Mouse (Mus musculus) heart, postnatal 36 days (tissue): Measurements from ENCODE around the gene Itga8. TPM values are rescaled to one million over a fixed set of nuclear protein-coding genes. Genes with fewer than 3 reads are reported as not detected.

Source experiments
- DNase-seq, 2 experiments: peaks; one replicate each; pipeline ENCODE4 v3.0.0; 2021 to 2022
- intact Hi-C: fragments of 180-260 bp; cut with DNase I; formaldehyde crosslinking; loops from one replicate; pipeline ENCODE4 v1.15.1; 2025
- total RNA-seq, 2 experiments: library from RNA; stranded (reverse); gene quantifications; 2 replicates each; pipeline ENCODE4 v1.2.3; 2021

The Itga8 gene
- total RNA-seq, 2 experiments from 2014 or later = 5.9 to 6.8 TPM

DNA sequence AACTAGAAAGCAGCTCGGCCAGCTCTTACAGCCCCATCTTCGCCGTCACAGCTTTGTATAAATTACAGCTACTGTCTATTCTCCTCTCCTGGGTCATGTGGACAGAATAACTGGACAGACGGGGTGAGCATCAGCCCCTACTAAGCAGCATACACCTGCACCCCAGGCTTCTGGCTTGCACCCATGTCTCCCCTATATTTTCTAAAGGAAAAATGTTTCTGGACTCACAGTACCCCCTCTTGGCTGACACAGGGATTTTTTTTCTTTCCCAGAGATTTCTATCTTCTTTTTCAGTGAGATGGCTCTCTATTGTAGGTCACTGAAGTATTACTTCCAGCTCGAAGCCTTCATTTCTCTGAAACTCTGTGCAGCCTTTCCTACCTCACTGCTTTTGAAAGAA lies 4.4 kb downstream of the Itga8 start:
- intact Hi-C loops = no loop called here
- no peak for DNase-seq

DNA sequence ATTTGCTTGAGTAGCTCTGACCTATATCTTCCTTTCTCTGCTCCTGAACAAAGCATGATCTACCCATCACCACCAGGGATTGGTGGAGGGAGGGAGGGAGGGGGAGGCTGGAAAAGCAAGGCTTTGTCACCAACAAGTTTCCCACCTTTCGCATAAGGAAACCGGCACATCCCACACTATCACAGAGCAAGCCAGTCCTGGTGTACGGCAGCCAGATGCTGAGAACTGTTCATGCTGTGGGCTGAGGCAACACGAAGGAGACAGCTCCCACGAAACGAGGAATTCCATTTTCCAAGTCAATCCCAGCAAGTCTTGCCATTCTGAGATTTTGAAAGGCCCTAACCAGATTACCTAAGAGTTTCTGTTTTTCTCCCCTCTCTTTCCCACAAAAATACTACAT lies 6.6 kb downstream of the Itga8 start:
- intact Hi-C loops = no loop called here
- DNase-seq = no peak

DNA sequence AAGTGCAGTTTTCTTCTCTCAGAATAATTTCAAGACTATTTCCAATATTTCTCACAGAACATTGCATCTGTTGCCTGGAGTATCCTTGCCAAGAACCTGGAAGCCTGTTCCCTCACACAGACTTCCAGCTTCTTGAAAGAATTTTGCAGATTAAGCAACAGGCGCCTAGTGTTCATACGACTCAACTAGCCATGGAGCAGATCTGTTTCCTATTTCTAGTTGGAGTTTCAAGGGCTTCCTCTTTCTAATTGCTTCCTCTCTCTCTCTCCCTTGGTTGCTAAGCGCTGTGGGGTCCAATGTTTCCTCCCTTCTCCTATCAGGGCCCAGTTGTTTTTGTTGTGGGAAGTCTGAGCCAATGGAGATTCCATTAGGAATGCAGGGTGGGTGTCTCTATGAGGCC lies 7.7 kb downstream of the Itga8 start:
- intact Hi-C loops = loop anchor here (5.0 kb wide), 1 partner anchor 137 kb away; no protein-coding TSS in a partner anchor
- peak in 1 of 2 experiments; percentile 18 for DNase-seq

DNA sequence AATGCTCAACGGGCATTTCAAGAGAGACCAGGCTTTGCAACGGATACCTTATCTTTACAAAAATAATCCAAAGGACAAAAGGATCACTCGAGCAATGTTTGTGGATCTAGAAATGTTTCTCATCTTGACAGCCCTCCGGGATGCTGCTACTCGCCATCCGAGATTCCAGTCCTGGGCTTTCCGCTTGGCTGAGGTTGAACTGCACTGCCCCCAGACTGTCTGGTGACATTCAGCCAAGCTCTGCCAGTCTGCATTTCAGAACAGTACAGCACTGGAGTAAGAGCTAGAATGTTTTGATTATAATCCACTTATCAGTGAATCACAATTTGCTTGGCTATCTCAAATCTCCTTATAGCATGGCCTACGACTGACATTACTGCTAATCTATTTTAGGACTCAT lies 8.3 kb downstream of the Itga8 start:
- DNase-seq = no peak
- intact Hi-C loops = loop anchor here (5.0 kb wide), 1 partner anchor 136 kb away; no protein-coding TSS in a partner anchor

DNA sequence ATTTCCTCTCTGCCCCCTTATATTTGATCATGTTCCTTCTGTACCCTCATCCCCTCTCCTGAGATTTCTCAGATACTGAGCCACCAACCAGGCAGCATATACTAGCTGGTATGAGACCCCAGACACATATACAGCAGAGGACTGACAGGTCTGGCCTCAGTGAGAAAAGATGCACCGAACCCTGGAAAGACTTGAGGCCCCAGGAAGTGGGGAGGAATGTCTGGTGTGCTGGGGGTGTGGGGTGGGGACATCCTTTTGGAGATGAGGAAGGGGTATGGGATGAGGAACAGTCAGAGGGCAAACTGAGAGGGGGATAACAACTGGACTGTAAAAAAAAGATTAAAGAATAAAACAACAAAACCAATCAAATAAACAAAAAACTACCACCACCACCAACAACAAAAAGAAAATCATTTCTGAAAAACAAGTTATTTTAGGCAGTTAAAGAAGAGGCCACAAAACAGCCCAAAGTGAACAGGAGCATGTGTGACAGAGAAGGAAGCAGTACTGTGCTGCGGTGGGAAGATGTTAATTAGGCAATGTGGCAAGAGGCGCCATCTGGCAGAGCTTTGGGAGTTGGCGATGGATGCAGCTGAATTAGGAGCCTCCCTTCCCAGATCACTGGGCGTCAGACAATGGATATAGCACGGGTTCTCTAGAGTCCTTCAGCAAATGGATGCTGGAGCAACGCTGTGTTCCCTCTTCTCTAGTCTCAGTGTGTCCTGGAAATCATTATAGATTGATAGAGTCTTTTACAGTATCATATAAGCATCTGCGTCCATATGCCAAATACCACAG lies 9.5 kb downstream of the Itga8 start:
- no peak for DNase-seq
- intact Hi-C loops = loop anchor here (5.0 kb wide), 1 partner anchor 135 kb away; no protein-coding TSS in a partner anchor

DNA sequence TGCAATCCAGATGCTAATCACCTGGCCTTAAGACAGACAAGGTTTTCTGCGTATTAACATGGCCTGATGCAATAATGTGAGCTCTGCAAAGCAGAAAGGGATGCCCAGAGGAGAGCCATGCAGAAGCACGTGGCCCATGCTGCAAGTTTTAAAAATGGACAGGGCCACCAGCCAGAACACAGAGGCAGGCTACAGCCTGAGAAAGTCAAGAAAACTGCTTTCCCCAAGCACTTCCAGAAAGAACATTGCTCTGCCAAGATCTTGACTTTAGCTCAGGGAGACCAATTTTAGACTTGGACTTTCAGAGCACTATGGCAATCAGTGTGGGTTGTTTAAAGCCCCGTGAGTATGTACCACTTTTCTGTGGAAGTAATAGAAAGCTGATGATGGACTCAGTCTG lies 11.5 kb downstream of the Itga8 start:
- intact Hi-C loops = loop anchor here (5.0 kb wide), 1 partner anchor 133 kb away; no protein-coding TSS in a partner anchor
- peak in 1 of 2 experiments; percentile 11 for DNase-seq

DNA sequence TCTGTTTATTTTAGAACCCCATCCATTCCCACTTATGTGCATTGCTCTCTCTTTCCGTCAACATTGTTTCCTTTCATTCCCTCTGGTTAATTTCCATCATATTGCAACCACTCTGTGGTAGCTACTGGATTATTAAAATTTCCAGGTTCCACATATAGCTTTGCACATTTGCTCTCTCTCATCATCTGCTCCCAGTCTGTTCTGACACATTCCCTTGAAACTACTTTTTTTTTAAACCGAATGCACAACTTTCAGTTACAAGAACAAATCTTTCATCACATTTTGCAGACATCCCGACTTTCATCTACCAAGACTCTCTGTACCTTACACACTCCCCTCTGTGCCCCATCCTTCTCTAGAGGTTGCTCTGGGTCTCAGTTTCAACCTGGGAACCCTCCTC lies 13.9 kb downstream of the Itga8 start:
- intact Hi-C loops = no loop called here
- DNase-seq = no peak

DNA sequence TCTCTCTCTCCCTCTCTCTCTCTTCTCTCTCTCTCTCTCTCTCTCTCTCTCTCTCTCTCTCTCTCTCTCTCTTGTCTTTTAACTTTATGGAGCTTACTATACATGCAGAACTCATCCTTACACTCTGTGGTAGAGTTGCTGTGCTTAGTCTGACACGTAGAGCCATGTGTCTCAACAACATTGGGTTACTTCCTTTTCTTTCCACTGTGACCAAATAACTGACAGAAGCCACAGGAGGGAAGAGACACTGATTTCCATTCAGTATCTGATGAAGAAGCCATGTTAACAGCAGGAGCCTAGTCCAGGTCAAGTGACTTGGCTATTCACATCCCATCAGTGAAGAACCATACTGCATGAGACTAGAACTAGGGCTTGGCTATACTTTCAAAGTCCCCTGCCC lies 21.1 kb downstream of the Itga8 start:
- DNase-seq = no peak
- intact Hi-C loops = no loop called here

DNA sequence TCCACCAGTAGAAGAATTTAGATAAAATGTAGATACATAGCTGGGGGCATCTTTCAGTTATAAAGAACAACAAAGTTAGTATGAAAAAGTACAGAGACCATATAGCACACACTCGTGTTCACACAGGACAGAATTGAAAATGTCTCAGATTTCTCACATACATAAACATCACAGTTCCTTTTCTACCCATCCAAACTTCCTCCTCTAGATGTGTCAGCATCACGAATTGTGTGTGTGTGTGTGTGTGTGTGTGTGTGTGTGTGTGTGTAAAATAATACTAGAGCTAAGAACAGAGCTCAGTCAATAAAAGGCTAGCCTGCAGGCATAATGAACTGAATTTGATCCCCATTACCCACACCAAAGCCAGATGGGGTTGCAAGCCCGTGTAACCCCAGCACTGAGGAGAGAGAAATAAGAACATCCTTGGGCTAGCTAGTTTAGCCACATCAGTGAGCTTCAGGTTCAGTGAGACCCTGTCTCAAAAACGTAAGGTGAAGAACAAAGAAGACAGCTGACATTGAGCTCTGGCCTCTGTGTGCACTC lies 22.6 kb downstream of the Itga8 start:
- intact Hi-C loops = no loop called here
- no peak for DNase-seq

DNA sequence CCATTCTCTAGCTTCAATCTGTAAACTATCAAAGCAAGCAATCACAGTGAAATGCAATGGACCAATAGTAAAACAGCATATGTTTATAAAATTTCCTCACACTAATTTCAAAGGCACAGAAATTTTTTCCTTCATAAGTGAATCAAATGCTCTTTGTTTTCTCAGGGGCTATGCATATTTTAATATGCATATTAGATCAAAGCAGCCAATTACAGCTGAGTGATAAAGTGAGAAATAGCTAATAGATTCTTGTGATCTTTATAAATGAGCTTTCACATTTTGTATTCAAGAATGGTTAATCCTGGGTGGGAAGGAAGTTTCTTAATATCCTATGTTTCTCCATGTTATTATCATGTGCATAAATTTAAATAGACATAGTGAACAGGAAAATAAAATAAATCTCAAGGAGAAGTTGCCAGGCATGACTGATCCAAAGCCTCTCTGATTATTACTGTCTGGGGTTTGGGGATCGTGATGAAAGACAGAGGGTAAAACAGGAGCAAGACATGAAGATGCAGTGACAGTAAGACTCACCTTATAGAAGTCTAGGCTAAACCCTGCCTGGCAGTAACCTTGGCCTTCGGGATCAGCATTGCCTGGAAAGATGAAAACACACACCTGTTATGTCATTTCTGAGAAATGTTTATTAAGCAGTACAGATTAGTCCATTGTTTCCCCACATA lies 44.9 kb downstream of the Itga8 start:
- no peak for DNase-seq
- intact Hi-C loops = no loop called here

DNA sequence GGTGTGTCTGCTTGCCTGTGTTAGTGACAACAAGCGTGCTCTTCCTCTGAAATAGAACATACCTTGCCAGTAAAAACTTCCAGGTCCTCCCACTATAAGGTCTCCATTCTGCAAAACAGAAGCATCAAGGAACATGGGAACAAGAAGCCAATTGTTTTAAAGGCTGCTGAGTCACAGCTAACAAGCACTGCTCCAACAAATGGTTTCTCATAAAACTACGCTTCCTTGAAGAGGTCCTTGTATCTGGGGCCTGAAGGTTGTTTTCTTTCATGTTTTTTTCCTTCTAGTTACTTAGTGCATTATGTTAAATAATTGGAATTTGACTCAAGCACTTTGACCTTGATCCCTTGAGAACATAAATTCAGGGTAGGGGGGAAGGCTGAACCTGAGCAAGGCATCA lies 45.8 kb downstream of the Itga8 start:
- DNase-seq = no peak
- intact Hi-C loops = no loop called here

DNA sequence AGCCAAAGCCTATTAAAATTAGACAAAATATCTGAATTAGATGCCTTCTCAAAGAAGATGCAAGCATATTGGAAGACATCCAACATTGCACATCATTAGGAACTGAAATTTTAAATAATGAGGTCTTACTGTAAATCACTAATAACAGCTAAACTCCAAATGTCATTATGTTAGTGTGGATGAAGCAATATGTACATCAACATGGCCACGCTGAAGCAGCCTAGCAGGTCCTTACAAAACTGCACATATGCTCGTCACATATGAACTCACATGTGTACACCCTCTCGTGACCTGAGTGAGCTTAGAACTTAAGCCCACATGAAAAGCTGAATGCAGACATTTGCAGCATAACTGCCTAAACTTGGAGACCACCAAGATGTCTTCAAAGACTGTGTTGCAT lies 66.4 kb downstream of the Itga8 start:
- no peak for DNase-seq
- intact Hi-C loops = no loop called here

DNA sequence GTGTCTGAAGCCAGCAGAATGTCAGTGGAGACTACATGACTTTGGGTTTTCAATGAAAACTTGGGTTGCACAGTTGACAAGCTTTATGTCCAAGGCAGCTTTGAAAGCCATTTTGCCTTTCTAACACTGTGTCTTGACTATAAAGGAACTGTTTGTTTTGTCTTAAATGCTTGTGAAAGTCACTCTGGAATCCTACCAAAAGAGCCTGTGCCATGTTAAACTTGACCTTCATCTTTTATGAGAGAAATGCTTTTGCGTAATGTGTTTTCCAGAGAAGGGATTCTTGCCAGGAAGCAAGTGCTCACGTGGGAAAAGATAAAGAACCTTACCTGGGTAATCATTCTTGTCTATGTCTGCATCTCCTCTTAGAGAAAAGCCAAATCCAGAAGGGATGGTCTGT lies 72.0 kb downstream of the Itga8 start:
- intact Hi-C loops = no loop called here
- DNase-seq = no peak

DNA sequence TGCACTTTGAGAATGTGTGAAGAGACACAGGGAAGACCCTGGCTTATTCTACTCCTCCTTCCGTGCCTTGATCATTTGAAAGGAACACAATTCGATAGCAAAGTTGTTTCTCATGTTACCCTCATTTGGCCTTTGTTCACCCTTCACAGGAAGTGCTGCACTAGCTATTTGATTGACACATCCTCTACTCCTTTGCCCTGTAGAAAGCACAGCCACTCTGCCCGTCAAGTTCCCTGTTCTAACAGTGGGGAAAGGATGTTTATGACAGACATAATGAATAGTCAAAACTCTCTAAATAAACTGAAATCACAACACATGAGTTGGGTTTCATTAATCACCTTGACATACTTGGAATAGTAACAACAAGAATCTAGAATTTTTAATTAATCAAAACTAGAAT lies 73.4 kb downstream of the Itga8 start:
- intact Hi-C loops = no loop called here
- DNase-seq = no peak

DNA sequence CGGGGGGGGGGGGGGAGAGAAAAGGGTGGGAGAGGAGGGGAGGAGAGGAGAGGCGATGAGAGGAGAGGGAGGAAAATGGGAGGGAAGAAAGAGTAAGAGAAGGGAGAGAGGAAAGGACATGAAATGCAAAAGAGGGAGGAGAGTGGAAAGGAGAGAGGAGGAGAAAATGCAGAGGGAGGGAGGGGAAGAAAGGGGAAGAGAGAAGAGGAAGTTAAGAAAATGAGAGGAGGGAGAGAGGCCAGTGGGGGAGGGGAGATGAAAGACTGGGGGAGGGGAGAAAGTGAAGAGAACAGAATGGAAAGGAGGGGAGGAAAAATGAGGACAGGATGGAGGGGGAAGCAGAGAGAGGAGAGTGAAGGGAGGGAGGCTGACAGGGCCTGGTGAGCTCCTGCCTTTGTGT lies 74.5 kb downstream of the Itga8 start:
- DNase-seq = no peak
- intact Hi-C loops = no loop called here

DNA sequence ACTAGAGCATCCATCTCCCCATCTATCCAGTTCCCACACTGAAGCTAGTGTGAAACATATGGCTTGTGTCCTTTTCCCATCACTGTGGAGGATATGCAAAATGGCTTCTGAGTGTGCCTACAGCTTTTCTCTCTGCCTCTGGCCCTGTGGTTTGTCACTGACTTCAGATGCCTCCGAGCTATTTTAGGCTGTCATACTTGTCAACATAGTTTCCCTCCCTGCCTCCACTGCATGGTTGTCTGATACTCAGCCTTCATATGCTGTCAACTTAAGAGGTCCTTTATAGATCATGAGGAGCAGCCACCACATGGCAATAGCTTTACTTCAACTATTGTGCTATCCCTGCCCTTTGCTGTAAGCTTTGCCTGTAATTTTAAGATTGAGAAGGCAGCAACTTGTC lies 75.4 kb downstream of the Itga8 start:
- DNase-seq = no peak
- intact Hi-C loops = no loop called here

DNA sequence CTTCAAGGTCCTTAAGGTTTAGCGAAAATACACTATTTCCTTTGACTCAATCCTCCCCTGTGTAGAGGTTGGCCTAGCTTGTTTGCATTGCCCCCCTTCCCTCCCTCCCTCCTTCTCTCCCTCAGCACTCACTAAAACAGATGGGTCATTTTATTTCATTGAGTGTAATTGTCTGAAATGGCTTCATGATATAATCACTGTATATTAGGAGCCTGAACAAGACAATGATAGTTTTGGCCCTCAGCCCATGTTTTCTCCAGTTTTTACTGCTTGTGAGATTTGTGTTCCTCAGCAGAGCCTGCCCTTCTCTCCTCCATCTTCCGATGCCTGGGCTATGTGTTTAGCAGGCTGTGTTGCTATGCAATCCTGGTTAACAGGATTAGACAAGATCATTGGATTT lies 80.1 kb downstream of the Itga8 start:
- DNase-seq = no peak
- intact Hi-C loops = no loop called here

DNA sequence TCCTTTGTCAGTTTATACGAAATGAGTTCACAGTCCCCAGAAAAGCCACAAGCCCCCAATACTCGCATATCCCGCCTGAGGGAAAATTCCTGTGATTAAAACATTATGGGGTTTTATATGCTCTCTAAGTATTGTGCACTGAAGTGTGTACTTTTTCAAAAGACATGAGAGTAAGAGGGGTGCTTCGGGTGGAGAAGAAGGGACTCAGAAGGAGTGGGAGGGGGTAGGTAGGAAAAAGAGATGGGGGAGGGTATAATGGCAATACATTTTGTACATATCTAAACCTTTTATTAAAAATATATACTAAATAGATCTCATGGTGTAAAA lies 88.3 kb downstream of the Itga8 start:
- no peak for DNase-seq
- intact Hi-C loops = no loop called here

DNA sequence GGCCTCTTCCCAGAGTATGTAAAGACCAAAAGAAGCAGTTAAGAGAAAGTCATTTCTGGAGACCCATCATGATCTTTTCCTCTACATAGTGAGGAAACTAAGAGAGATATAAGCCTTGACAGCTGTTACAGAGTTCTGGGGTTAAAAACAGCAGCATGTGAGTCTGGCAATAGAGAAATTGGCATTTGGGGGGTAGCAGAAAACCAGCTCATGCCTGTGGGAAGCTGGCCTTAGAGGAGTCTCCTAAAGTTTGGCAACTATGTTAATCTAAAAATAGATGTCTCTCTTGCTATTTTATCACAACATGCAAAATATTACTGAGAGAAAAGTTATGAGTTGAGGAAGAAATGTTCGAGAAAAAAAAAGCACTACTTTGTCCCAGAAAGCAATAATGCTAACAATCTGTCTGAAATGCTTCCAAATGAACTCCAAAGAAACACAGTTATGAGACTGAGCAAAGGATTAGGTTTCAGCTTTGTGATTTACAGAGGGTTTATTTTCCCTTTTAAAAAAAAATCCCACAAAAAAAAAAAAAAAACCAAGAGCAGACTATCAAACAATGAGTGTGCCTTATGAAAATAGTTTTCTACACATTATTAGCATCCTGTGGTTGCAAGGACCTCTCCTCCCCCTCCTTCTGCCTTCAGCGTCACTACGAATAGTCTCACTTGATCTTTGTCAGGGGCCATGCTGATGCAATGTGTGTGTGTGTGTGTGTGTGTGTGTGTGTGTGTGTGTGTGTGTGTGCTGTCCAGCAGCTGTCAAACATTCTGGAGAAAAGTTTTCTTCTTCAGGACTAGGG lies 88.9 kb downstream of the Itga8 start:
- intact Hi-C loops = no loop called here
- DNase-seq = no peak

DNA sequence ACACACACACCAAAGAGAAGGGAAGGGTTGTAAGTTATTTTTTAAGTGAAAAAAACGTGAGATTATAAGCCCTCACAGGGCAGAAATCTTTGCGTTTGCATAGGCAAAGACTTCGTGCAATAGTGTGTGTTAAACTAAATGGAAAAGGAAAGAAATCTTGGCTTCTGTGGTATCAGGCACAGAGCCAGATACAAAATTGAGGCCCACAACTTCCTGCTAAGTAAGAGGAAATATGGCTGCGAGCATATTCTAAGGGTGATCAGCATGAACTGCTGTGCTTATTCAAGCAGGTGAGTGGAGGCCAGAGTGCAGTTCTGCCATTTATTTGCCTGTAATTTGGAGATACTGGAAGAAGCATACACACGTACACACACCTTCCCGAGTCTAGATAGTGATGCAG lies 93.6 kb downstream of the Itga8 start:
- no peak for DNase-seq
- intact Hi-C loops = no loop called here

DNA sequence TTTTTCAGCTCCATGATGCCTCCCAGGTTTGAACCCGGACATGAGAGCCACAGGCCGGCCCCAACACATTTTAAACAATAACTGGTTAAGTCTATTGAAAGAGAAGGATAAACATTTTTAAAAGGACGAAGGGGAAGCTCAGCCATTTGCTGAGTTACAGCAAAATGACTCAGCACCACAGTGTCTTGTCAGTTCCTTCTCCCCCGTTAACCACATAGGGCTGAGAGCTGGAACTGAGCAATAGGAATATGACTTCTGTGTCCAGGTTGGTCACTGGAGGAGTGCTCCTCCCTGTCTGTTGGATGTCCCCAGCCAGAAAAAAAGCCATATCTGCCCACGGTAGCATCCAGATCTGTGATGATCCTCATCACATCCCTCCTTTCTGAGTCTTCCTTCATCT lies 95.4 kb downstream of the Itga8 start:
- DNase-seq = no peak
- intact Hi-C loops = no loop called here
